7 mouse cellular contexts compared by ENCODE assay signal in genomic region chr11:96982859-96983258, GRCm38 (mm10). TPM values are rescaled to one million over a fixed set of nuclear protein-coding genes. Genes with fewer than 3 reads are reported as not detected.
DNase-seq lines count a peak whose midpoint lies in the region; ATAC-seq and TF ChIP-seq lines count a peak whose summit lies in the region.

Gene Sp2, minus strand, starts transcription at chr11:96982959.

- H3K27me3 ChIP-seq in limb, embryonic 15.5 days = peaks cover 15% of the 10 kb centered on the region

- TF ChIP-seq POLR2A in lung, adult 2 months (IDR thresholded peaks at IDR 0.05; ENCODE audit: borderline replicate concordance, extremely low read depth, low read depth, low read length) = no peak
- TF ChIP-seq POLR2A in bone marrow macrophage, adult 2 months (IDR thresholded peaks at IDR 0.05; ENCODE audit: borderline replicate concordance, low read depth, low read length) = no peak

- TF ChIP-seq CTCF in lung, adult 2 months (IDR thresholded peaks at IDR 0.05; ENCODE audit: insufficient read depth, low read length) = no peak
- TF ChIP-seq CTCF in bone marrow macrophage, adult 2 months (IDR thresholded peaks at IDR 0.05; ENCODE audit: low read depth, low read length) = no peak

- H3K4me3 ChIP-seq in lung, adult 2 months (replicated peaks; ENCODE audit: extremely low read depth, low read depth, low read length) = no peak within 1 kb of the TSS
- H3K4me3 ChIP-seq in bone marrow macrophage, adult 2 months (ENCODE audit: insufficient read depth, low read length) = no peak within 1 kb of the TSS
- H3K4me3 ChIP-seq in limb, embryonic 15.5 days = no peak within 1 kb of the TSS

- no peaks in the 10 kb centered on the region for H3K36me3 ChIP-seq in limb, embryonic 15.5 days

- H3K4me2 ChIP-seq in limb, embryonic 15.5 days = 0 out of 2 replicates have a peak within 1 kb of the TSS, but pooled peaks have one; percentile 20

- 65% methylated on average over 7 of the region's 7 CpGs for WGBS in lung, adult 2 months
- WGBS in limb, embryonic 15.5 days = 58% methylated on average over 7 of the region's 7 CpGs

- no peak for DNase-seq in lung, adult 2 months
- DNase-seq in lung, postnatal 10 days = no peak
- no peak for DNase-seq in gastrocnemius, postnatal 4 days (ENCODE audit: low spot score in 2 of 2)
- DNase-seq in right cerebral cortex, adult 2 months (ENCODE audit: low spot score in 2 of 2) = no peak
- no peak for DNase-seq in retina, embryonic 14.5 days (ENCODE audit: low spot score)

- H3K9ac ChIP-seq in limb, embryonic 15.5 days = no peak within 1 kb of the TSS

- no peak within 1 kb of the TSS for H3K27ac ChIP-seq in bone marrow macrophage, adult 2 months (ENCODE audit: insufficient read depth, low read depth, low read length)
- H3K27ac ChIP-seq in limb, embryonic 15.5 days = no peak within 1 kb of the TSS

- ATAC-seq in limb, embryonic 15.5 days (ENCODE audit: insufficient number of reproducible peaks, low FRiP score, low TSS enrichment, low read depth) = no peak

- no peaks in the 10 kb centered on the region for H3K9me3 ChIP-seq in limb, embryonic 15.5 days

- peaks cover 4% of the 10 kb centered on the region for H3K4me1 ChIP-seq in lung, adult 2 months (ENCODE audit: control insufficient read depth, insufficient read depth, low read length)
- H3K4me1 ChIP-seq in bone marrow macrophage, adult 2 months (ENCODE audit: control insufficient read depth, insufficient read depth, low read length) = peaks cover 6% of the 10 kb centered on the region
- H3K4me1 ChIP-seq in limb, embryonic 15.5 days = peaks cover 34% of the 10 kb centered on the region

RNA-seq across cellular contexts. Expression of gene Sp2, which starts in this region (rescaled TPM):
- 23.1 and 26.3 TPM in 2 replicates for polyA plus RNA-seq in lung, adult 2 months (2012; rRNA removed)
- polyA plus RNA-seq in bone marrow macrophage, adult 2 months (2012; ENCODE audit: insufficient read depth, insufficient read length, missing spikeins) = 18.1 and 22.3 TPM in 2 replicates
- 10 to 100 TPM; 15.1 to 16.5 TPM for total RNA-seq in gastrocnemius, postnatal 4 days (2021)
- 15.1 and 16.8 TPM in 2 replicates for polyA plus RNA-seq in limb, embryonic 15.5 days (2015; fragmentation: Nextera tagmentation; extraction: Ambion mirVana)
